Mouse (Mus musculus) midbrain, embryonic 11.5 days (tissue): Measurements from ENCODE around the gene Gm20715. TPM values are rescaled to one million over a fixed set of nuclear protein-coding genes. Genes with fewer than 3 reads are reported as not detected.
A peak's percentile ranks its signal among the peaks of the same experiment; 100 is the strongest.

ENCODE experiments used
- ATAC-seq: fragments of 200-750 bp; cut with Nextera tagmentation; 2 replicates; pipeline ENCODE4 v1.8.0; 2017; ENCODE audit warnings: moderate TSS enrichment, moderate library complexity; ENCODE audit not compliant: low FRiP score
- DNase-seq: peaks from one replicate; pipeline ENCODE4 v3.0.0; 2015; ENCODE audit warnings: low spot score; ENCODE audit errors: missing footprints
- H3K27ac ChIP-seq: fragments of 300-500 bp; sonication (generic); 2 replicates; pipeline ENCODE4 v1.5.1; 2014; ENCODE audit warnings: low read depth, low read length
- H3K27me3 ChIP-seq: fragments of 300-500 bp; sonication (generic); 2 replicates; pipeline ENCODE4 v1.6.1; 2014; ENCODE audit warnings: mild to moderate bottlenecking, low read length, moderate library complexity, mixed read lengths; ENCODE audit not compliant: control insufficient read depth, insufficient read depth
- H3K36me3 ChIP-seq: fragments of 300-500 bp; sonication (generic); 2 replicates; pipeline ENCODE4 v1.6.1; 2014; ENCODE audit warnings: mild to moderate bottlenecking, low read length, moderate library complexity, mixed read lengths; ENCODE audit not compliant: control insufficient read depth, insufficient read depth
- H3K4me1 ChIP-seq: fragments of 300-500 bp; sonication (generic); 2 replicates; pipeline ENCODE4 v1.6.1; 2014; ENCODE audit warnings: low read length; ENCODE audit not compliant: control insufficient read depth, insufficient read depth
- H3K4me2 ChIP-seq: fragments of 300-500 bp; sonication (generic); 2 replicates; pipeline ENCODE4 v1.6.1; 2014; ENCODE audit warnings: mild to moderate bottlenecking, moderate library complexity
- H3K4me3 ChIP-seq: fragments of 300-500 bp; sonication (generic); 2 replicates; pipeline ENCODE4 v1.5.1; 2014; ENCODE audit warnings: low read depth, low read length
- H3K9ac ChIP-seq: fragments of 300-500 bp; sonication (generic); 2 replicates; pipeline ENCODE4 v1.6.1; 2014; ENCODE audit warnings: low read length
- H3K9me3 ChIP-seq: fragments of 300-500 bp; sonication (generic); 2 replicates; pipeline ENCODE4 v1.6.1; 2016; ENCODE audit warnings: low read length; ENCODE audit not compliant: control insufficient read depth
- WGBS: fragments of 180-500 bp; shearing (Covaris S2); extraction: QIAGEN DNeasy Blood & Tissue Kit; methylation state at CpG from one replicate; pipeline ENCODE4 v1.1.7; 2014; 5-methylcytosine and 5-hydroxymethylcytosine counted together
- polyA plus RNA-seq: library from polyadenylated mRNA; unstranded; fragments of >200 nt; fragmentation: Nextera tagmentation; extraction: Ambion mirVana; gene quantifications from 2 replicates; pipeline ENCODE4 v1.2.1, GENCODE M21; 2014

Gene Gm20715
- polyA plus RNA-seq, 1 experiment from 2014 or later, result not detected

- Histone ChIP-seq H3K9ac (no peak overlapping the region), H3K4me3 (no peak overlapping the region), H3K4me1 (no peaks in the 10 kb centered on the region), H3K36me3 (no peaks in the 10 kb centered on the region), H3K27me3 (no peaks in the 10 kb centered on the region), H3K27ac (no peak overlapping the region), H3K9me3 (no peaks in the 10 kb centered on the region), H3K4me2 (no peak overlapping the region)
- WGBS, result 95% methylated on average over 3 of the region's 3 CpGs
- ATAC-seq, result no peak
- DNase-seq, result no peak
Measured at GRCm38 (mm10) chr7:6372993-6373392, 37.1 kb upstream of the Gm20715 start.

GRCm38 (mm10) chr7:6378441-6378840 is 31.6 kb upstream of the Gm20715 start:
- Histone ChIP-seq H3K27ac (no peak overlapping the region), H3K4me1 (peaks cover 6% of the 10 kb centered on the region), H3K4me3 (no peak overlapping the region), H3K27me3 (no peaks in the 10 kb centered on the region), H3K4me2 (no peak overlapping the region), H3K9ac (no peak overlapping the region), H3K36me3 (no peaks in the 10 kb centered on the region), H3K9me3 (no peaks in the 10 kb centered on the region)
- ATAC-seq (no peak), DNase-seq (no peak)
- 91% methylated on average over 8 of the region's 8 CpGs for WGBS

- ATAC-seq (no peak), DNase-seq (no peak)
- Histone ChIP-seq H3K36me3 (no peaks in the 10 kb centered on the region), H3K27me3 (no peaks in the 10 kb centered on the region), H3K4me3 (no peak overlapping the region), H3K4me1 (peaks cover 10% of the 10 kb centered on the region), H3K27ac (no peak overlapping the region), H3K4me2 (no peak overlapping the region), H3K9ac (no peak overlapping the region), H3K9me3 (no peaks in the 10 kb centered on the region)
- 84% methylated on average over 2 of the region's 2 CpGs for WGBS
Measured at GRCm38 (mm10) chr7:6381431-6381830, 28.6 kb upstream of the Gm20715 start.

- ATAC-seq (peak; percentile 98), DNase-seq (peak; percentile 100)
- Histone ChIP-seq H3K27me3 (no peaks in the 10 kb centered on the region), H3K36me3 (no peaks in the 10 kb centered on the region), H3K9me3 (no peaks in the 10 kb centered on the region), H3K27ac (no peak within 1 kb of the TSS; the same call in 1 of the 2 replicates), H3K9ac (peak within 1 kb of the TSS; percentile 69), H3K4me2 (peak within 1 kb of the TSS; percentile 73), H3K4me1 (peaks cover 10% of the 10 kb centered on the region), H3K4me3 (peak within 1 kb of the TSS; percentile 59)
- under 1% methylated on average over 28 of the region's 28 CpGs for WGBS
Measured at GRCm38 (mm10) chr7:6383044-6383455, 27.0 kb upstream of the Gm20715 start, which contains the start of gene Zfp28. Zfp28 (plus strand) TSS chr7:6383295.

- peak overlapping the region; percentile 69 for H3K9ac ChIP-seq
- peak overlapping the region; percentile 59 for H3K4me3 ChIP-seq
- DNase-seq, result no peak
- H3K4me2 ChIP-seq, result peak overlapping the region; percentile 73
- peaks cover 10% of the 10 kb centered on the region for H3K4me1 ChIP-seq
- no peak overlapping the region for H3K27ac ChIP-seq
- H3K36me3 ChIP-seq, result no peaks in the 10 kb centered on the region
- H3K9me3 ChIP-seq, result no peaks in the 10 kb centered on the region
- 77% methylated on average over 8 of the region's 8 CpGs for WGBS
- H3K27me3 ChIP-seq, result no peaks in the 10 kb centered on the region
- ATAC-seq, result no peak
Measured at GRCm38 (mm10) chr7:6384011-6384410, 26.1 kb upstream of the Gm20715 start.

GRCm38 (mm10) chr7:6386995-6387394 is 23.1 kb upstream of the Gm20715 start:
- Histone ChIP-seq H3K4me3 (no peak overlapping the region), H3K9ac (no peak overlapping the region), H3K36me3 (peaks cover 7% of the 10 kb centered on the region), H3K9me3 (no peaks in the 10 kb centered on the region), H3K27me3 (no peaks in the 10 kb centered on the region), H3K4me1 (peaks cover 10% of the 10 kb centered on the region), H3K27ac (no peak overlapping the region), H3K4me2 (no peak overlapping the region)
- WGBS, result 97% methylated on average over 7 of the region's 8 CpGs
- ATAC-seq (no peak), DNase-seq (no peak)

- no peak for ATAC-seq
- no peak for DNase-seq
- H3K9me3 ChIP-seq, result no peaks in the 10 kb centered on the region
- H3K4me2 ChIP-seq, result no peak overlapping the region
- H3K4me1 ChIP-seq, result peaks cover under 1% of the 10 kb centered on the region; the same call in 1 of the 2 replicates
- peaks cover 10% of the 10 kb centered on the region for H3K36me3 ChIP-seq
- no peak overlapping the region for H3K4me3 ChIP-seq
- WGBS, result 89% methylated on average over 5 of the region's 5 CpGs
- no peaks in the 10 kb centered on the region for H3K27me3 ChIP-seq
- H3K9ac ChIP-seq, result no peak overlapping the region
- no peak overlapping the region for H3K27ac ChIP-seq
Measured at GRCm38 (mm10) chr7:6388971-6389370, 21.1 kb upstream of the Gm20715 start.

GRCm38 (mm10) chr7:6389449-6389848 is 20.6 kb upstream of the Gm20715 start:
- H3K9ac ChIP-seq, result no peak overlapping the region
- H3K27ac ChIP-seq, result no peak overlapping the region
- WGBS, result 69% methylated on average over 5 of the region's 5 CpGs
- peaks cover 11% of the 10 kb centered on the region for H3K36me3 ChIP-seq
- H3K4me1 ChIP-seq, result no peaks in the 10 kb centered on the region
- H3K4me3 ChIP-seq, result no peak overlapping the region
- no peak for DNase-seq
- H3K27me3 ChIP-seq, result no peaks in the 10 kb centered on the region
- H3K9me3 ChIP-seq, result no peaks in the 10 kb centered on the region
- no peak overlapping the region for H3K4me2 ChIP-seq
- ATAC-seq, result no peak

- Histone ChIP-seq H3K27ac (no peak within 1 kb of the TSS), H3K9me3 (no peaks in the 10 kb centered on the region), H3K4me1 (peaks cover 2% of the 10 kb centered on the region; the same call in 1 of the 2 replicates), H3K27me3 (no peaks in the 10 kb centered on the region), H3K4me2 (peak within 1 kb of the TSS; percentile 68), H3K36me3 (peaks cover 5% of the 10 kb centered on the region; the same call in 1 of the 2 replicates), H3K9ac (peak within 1 kb of the TSS; percentile 71), H3K4me3 (peak within 1 kb of the TSS; percentile 51)
- DNase-seq (peak; percentile 92), ATAC-seq (peak; percentile 95)
- 28% methylated on average over 25 of the region's 25 CpGs for WGBS
Measured at GRCm38 (mm10) chr7:6397996-6398975, 11.8 kb upstream of the Gm20715 start, which contains the start of gene Smim17. Smim17 (plus strand) TSS chr7:6398715.
